Mouse (Mus musculus): ENCODE measurements at regions not wholly inside any gene's neighbourhood (a gene's known extent, or its start where the extent isn't known, plus 50 kb on each side); places are given as distances from the start of the nearest gene placed in this dataset.

- no peak for DNase-seq
Observed at GRCm38 (mm10) chr17:49149896-49150295, 217.7 kb downstream of the Lrfn2 start.

GRCm38 (mm10) chr17:49150971-49151422 is 218.8 kb downstream of the Lrfn2 start:
- peak; percentile 40 to 49 for DNase-seq

GRCm38 (mm10) chr17:49153994-49154393 is 221.8 kb downstream of the Lrfn2 start:
- DNase-seq: no peak

GRCm38 (mm10) chr17:49155001-49155515 is 222.9 kb downstream of the Lrfn2 start:
- no peak for DNase-seq

GRCm38 (mm10) chr17:49157586-49157985 is 225.4 kb downstream of the Lrfn2 start:
- DNase-seq: peak in 1 of 2 experiments; percentile 30

GRCm38 (mm10) chr17:49171252-49172047 is 239.3 kb downstream of the Lrfn2 start:
- peak in 1 of 2 experiments; percentile 18 for DNase-seq

- peak in 1 of 2 experiments; percentile 15 for DNase-seq
Observed at GRCm38 (mm10) chr17:49172052-49172799, 240.0 kb downstream of the Lrfn2 start.

- DNase-seq: no peak
Observed at GRCm38 (mm10) chr17:49172800-49173150, 240.6 kb downstream of the Lrfn2 start.

GRCm38 (mm10) chr17:49177966-49178731 is 246.0 kb downstream of the Lrfn2 start:
- no peak for DNase-seq

- no peak for DNase-seq
Observed at GRCm38 (mm10) chr17:49182485-49182884, 245.7 kb upstream of the Mocs1 start.

- DNase-seq: no peak
Observed at GRCm38 (mm10) chr17:49183917-49184316, 244.2 kb upstream of the Mocs1 start.

GRCm38 (mm10) chr17:49185052-49185612 is 243.0 kb upstream of the Mocs1 start:
- no peak for DNase-seq

- DNase-seq: no peak
Observed at GRCm38 (mm10) chr17:49189765-49190164, 238.4 kb upstream of the Mocs1 start.

- no peak for DNase-seq
Observed at GRCm38 (mm10) chr17:49190337-49190736, 237.8 kb upstream of the Mocs1 start.

GRCm38 (mm10) chr17:49196046-49196684 is 232.0 kb upstream of the Mocs1 start:
- no peak for DNase-seq

GRCm38 (mm10) chr17:49201495-49201894 is 226.7 kb upstream of the Mocs1 start:
- no peak for DNase-seq

- DNase-seq: no peak
Observed at GRCm38 (mm10) chr17:49205095-49205494, 223.1 kb upstream of the Mocs1 start.

GRCm38 (mm10) chr17:49205564-49205963 is 222.6 kb upstream of the Mocs1 start:
- DNase-seq: no peak

GRCm38 (mm10) chr17:49206708-49207107 is 221.5 kb upstream of the Mocs1 start:
- peak; percentile 42 to 52 for DNase-seq

- DNase-seq: no peak
Observed at GRCm38 (mm10) chr17:49208315-49208820, 219.8 kb upstream of the Mocs1 start.

GRCm38 (mm10) chr17:49212918-49213317 is 215.2 kb upstream of the Mocs1 start:
- DNase-seq: no peak

- no peak for DNase-seq
Observed at GRCm38 (mm10) chr17:49215281-49215680, 212.9 kb upstream of the Mocs1 start.
